Mouse (Mus musculus) embryonic facial prominence, embryonic 11.5 days (tissue): Measurements from ENCODE around the gene Rprd1b. TPM values are rescaled to one million over a fixed set of nuclear protein-coding genes. Genes with fewer than 3 reads are reported as not detected.

Experiments used
- ATAC-seq: fragments of 200-750 bp; cut with Nextera tagmentation; replicated peaks from 2 replicates; pipeline ENCODE4 v1.8.0; 2017; ENCODE audit warnings: low read depth; ENCODE audit not compliant: insufficient number of reproducible peaks, low FRiP score, low TSS enrichment
- DNase-seq: peaks from one replicate; pipeline ENCODE4 v3.0.0-alpha.2; 2015; ENCODE audit warnings: low spot score
- H3K27ac ChIP-seq: fragments of 300-500 bp; sonication (generic); replicated peaks from 2 replicates; pipeline ENCODE4 v1.5.1; 2014; ENCODE audit warnings: mild to moderate bottlenecking, low read depth, low read length, control low read depth
- H3K27me3 ChIP-seq: fragments of 300-500 bp; sonication (generic); 2 replicates; pipeline ENCODE4 v1.6.1; 2014; ENCODE audit warnings: mild to moderate bottlenecking, low read length, moderate library complexity, mixed read lengths; ENCODE audit not compliant: control insufficient read depth, insufficient read depth
- H3K36me3 ChIP-seq: fragments of 300-500 bp; sonication (generic); replicated peaks from 2 replicates; pipeline ENCODE4 v1.6.1; 2014; ENCODE audit warnings: low read depth, mild to moderate bottlenecking, low read length, moderate library complexity, mixed read lengths; ENCODE audit not compliant: control insufficient read depth, insufficient read depth
- H3K4me1 ChIP-seq: fragments of 300-500 bp; sonication (generic); 2 replicates; pipeline ENCODE4 v1.6.1; 2014; ENCODE audit warnings: low read length, mixed read lengths; ENCODE audit not compliant: control insufficient read depth, insufficient read depth
- H3K4me2 ChIP-seq: fragments of 300-500 bp; sonication (generic); 2 replicates; pipeline ENCODE4 v1.6.1; 2014; ENCODE audit warnings: low read depth, mild to moderate bottlenecking, control low read depth, low read length, moderate library complexity
- H3K4me3 ChIP-seq: fragments of 300-500 bp; sonication (generic); 2 replicates; pipeline ENCODE4 v1.5.1; 2014; ENCODE audit warnings: low read depth, low read length, control low read depth
- H3K9ac ChIP-seq: fragments of 300-500 bp; sonication (generic); replicated peaks from 2 replicates; pipeline ENCODE4 v1.6.1; 2014; ENCODE audit warnings: mild to moderate bottlenecking, control low read depth, low read length
- H3K9me3 ChIP-seq: fragments of 300-500 bp; sonication (generic); replicated peaks from 2 replicates; pipeline ENCODE4 v1.6.1; 2016; ENCODE audit warnings: mild to moderate bottlenecking, low read length, inconsistent platforms, mixed read lengths; ENCODE audit not compliant: control insufficient read depth
- WGBS: fragments of 180-500 bp; shearing (Covaris S2); extraction: QIAGEN DNeasy Blood & Tissue Kit; methylation state at CpG from one replicate; pipeline ENCODE4 v1.1.7; 2014; 5-methylcytosine and 5-hydroxymethylcytosine counted together
- polyA plus RNA-seq: library from polyadenylated mRNA; unstranded; fragments of >200 nt; fragmentation: Nextera tagmentation; extraction: Ambion mirVana; gene quantifications from 2 replicates; pipeline ENCODE4 v1.2.1, GENCODE M21; 2014

Rprd1b gene
- polyA plus RNA-seq, 1 experiment from 2014 or later: 62.7 TPM

DNA sequence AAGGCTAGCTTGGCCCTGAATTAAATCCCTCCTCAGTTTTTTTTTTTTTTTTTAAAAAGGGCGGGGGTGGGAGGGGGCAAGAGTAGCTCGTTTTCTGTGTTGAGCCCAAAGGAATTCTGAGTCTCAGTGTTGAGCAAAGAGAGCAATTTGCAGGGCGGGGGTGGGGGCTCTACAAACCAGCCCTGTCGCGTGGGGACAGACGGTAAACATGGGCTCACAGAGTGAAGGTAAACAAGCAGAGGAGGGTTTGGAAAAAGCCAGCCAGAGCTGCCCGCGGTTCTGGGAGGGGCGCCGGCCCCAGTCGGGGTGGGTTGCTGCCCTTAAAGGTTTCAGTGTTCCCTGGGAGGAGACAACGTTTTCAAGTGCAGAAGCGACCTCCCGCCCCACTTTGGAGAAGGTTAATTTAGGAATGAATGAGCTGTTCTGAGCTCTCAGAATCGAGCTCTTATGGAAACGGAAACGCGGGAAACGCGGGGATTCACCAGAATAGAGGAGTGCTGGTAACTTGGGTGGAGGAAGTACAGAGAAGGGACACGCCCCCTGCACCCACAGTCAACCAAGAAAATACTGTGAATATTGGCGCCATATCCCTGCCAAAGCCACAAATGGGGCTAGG lies 125.5 kb downstream of the Rprd1b start:
- peak; percentile 71 for DNase-seq
- H3K9ac ChIP-seq: peak overlapping the region; percentile 58
- H3K4me3 ChIP-seq: peak overlapping the region; percentile 30
- 2% methylated on average over 22 of the region's 22 CpGs for WGBS
- H3K27ac ChIP-seq: peak overlapping the region; percentile 44
- no peaks in the 10 kb centered on the region for H3K9me3 ChIP-seq
- ATAC-seq: peak; percentile 51; the same call in 1 of the 2 replicates
- H3K4me1 ChIP-seq: no peaks in the 10 kb centered on the region
- H3K4me2 ChIP-seq: peak overlapping the region; percentile 68
- H3K27me3 ChIP-seq: no peaks in the 10 kb centered on the region
- H3K36me3 ChIP-seq: no peaks in the 10 kb centered on the region

DNA sequence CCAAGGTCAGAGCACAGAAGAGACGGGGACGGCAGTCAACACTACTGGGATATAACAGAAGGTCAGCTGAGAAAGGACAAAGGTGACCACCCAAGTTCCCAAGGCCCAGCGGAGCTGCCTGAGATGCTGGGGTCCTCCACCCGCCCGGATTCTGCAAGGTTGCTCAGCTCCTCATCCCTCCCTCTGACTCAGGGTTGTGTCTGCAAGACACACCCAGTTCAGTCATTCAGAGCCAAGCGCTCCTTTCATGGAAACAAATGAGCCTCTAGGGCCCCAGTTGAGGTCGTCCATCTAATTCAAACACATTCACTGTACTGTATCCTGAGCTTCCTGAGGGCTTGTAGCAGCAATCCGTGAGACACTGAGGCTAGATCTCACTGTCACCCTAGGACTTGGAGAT lies 126.3 kb downstream of the Rprd1b start:
- WGBS: 56% methylated on average over 8 of the region's 8 CpGs
- Histone ChIP-seq H3K27me3 (no peaks in the 10 kb centered on the region), H3K4me3 (no peak overlapping the region), H3K27ac (no peak overlapping the region), H3K4me2 (no peak overlapping the region), H3K4me1 (no peaks in the 10 kb centered on the region), H3K36me3 (no peaks in the 10 kb centered on the region), H3K9ac (no peak overlapping the region), H3K9me3 (no peaks in the 10 kb centered on the region)
- DNase-seq (no peak), ATAC-seq (no peak)

DNA sequence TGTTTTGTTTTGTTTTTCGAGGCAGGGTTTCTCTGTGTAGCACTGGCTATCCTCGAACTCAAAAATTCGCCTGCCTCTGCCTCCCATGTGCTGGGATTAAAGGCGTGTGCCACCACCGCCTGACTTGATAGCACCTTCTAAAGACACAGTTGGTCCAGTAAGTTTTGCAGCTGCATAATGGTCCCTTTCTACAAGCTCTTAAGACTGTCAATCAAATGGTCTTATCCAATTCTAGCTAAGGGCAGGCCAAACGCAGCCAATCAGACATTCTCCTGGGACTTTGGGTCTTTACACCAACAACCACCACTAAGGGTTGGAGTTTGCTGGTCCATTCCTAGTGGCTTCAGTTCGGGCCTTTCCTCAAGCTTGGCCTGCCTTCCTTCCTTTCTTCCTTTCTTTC lies 126.8 kb downstream of the Rprd1b start:
- Histone ChIP-seq H3K27me3 (no peaks in the 10 kb centered on the region), H3K4me2 (no peak overlapping the region), H3K9me3 (no peaks in the 10 kb centered on the region), H3K4me3 (no peak overlapping the region), H3K4me1 (no peaks in the 10 kb centered on the region), H3K36me3 (no peaks in the 10 kb centered on the region), H3K27ac (no peak overlapping the region), H3K9ac (no peak overlapping the region)
- ATAC-seq: no peak
- DNase-seq: no peak
- WGBS: 87% methylated on average over 7 of the region's 7 CpGs

DNA sequence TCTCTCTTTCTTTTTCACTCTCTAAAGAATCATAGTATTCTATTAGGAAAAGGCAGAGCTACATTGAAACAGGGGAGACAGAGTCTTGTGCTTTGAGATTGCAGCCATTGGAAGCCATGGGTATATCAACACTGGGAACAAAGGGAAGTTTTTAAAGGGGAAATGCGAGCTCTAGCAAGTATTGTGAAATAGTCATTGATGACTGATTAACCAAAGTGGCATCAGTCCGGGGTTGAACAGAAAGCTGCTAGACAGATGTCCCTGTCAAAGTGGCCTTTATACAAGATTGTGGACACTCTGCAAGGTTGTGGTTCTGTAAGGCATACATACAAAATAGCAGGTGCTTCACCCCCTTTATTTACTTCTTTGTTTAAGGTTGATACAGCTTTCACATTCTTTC lies 127.3 kb downstream of the Rprd1b start:
- Histone ChIP-seq H3K4me2 (no peak overlapping the region), H3K9me3 (no peaks in the 10 kb centered on the region), H3K36me3 (no peaks in the 10 kb centered on the region), H3K4me1 (no peaks in the 10 kb centered on the region), H3K4me3 (no peak overlapping the region), H3K27me3 (no peaks in the 10 kb centered on the region), H3K27ac (no peak overlapping the region), H3K9ac (no peak overlapping the region)
- no peak for ATAC-seq
- no peak for DNase-seq
- WGBS: 76% methylated on average over 2 of the region's 2 CpGs

DNA sequence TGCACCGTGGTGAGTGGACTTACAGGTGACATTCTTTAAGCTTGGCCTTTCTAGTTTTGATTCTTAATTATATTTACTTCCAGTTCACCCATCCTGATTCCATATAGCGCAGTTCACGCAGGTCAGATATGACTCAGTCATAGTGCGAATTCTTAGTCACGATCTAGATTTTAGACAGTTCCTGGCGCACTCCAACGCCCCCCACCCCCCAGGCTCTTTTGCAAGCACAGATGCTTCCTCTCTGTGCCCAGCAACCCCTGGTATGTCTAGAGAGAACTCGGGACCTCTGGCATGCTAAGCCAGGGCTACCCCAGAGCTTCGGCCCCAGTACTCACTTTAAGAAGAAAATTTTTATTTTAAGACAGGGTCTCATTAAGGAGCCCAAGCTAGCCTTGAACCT lies 128.2 kb downstream of the Rprd1b start:
- 91% methylated on average over 9 of the region's 9 CpGs for WGBS
- Histone ChIP-seq H3K36me3 (no peaks in the 10 kb centered on the region), H3K4me1 (no peaks in the 10 kb centered on the region), H3K27me3 (no peaks in the 10 kb centered on the region), H3K4me3 (no peak overlapping the region), H3K9ac (no peak overlapping the region), H3K27ac (no peak overlapping the region), H3K9me3 (no peaks in the 10 kb centered on the region), H3K4me2 (no peak overlapping the region)
- DNase-seq (no peak), ATAC-seq (no peak)

DNA sequence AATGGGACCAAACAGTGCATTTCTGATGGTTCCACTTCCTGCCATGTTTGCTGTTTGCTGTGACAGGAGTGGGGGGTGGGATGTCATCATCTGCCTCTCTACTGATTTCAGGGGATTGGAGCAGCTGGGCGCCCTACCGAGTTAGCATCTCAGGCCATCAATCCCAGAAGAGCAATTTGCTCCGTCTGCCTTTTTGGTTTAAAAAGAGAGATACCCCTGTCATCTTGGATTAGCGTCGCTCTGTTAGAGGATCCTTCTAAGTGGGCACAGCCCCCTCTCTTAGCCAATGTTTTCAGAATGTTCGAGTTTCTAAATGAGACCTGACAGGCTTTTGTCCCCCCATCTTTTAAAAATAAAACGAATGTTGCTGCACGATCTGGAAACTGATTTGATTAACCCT lies 129.4 kb downstream of the Rprd1b start:
- no peaks in the 10 kb centered on the region for H3K4me1 ChIP-seq
- no peak overlapping the region for H3K27ac ChIP-seq
- no peaks in the 10 kb centered on the region for H3K27me3 ChIP-seq
- no peaks in the 10 kb centered on the region for H3K36me3 ChIP-seq
- H3K4me3 ChIP-seq: no peak overlapping the region
- 61% methylated on average over 8 of the region's 8 CpGs for WGBS
- no peaks in the 10 kb centered on the region for H3K9me3 ChIP-seq
- DNase-seq (no peak), ATAC-seq (no peak)
- H3K9ac ChIP-seq: no peak overlapping the region
- H3K4me2 ChIP-seq: no peak overlapping the region

DNA sequence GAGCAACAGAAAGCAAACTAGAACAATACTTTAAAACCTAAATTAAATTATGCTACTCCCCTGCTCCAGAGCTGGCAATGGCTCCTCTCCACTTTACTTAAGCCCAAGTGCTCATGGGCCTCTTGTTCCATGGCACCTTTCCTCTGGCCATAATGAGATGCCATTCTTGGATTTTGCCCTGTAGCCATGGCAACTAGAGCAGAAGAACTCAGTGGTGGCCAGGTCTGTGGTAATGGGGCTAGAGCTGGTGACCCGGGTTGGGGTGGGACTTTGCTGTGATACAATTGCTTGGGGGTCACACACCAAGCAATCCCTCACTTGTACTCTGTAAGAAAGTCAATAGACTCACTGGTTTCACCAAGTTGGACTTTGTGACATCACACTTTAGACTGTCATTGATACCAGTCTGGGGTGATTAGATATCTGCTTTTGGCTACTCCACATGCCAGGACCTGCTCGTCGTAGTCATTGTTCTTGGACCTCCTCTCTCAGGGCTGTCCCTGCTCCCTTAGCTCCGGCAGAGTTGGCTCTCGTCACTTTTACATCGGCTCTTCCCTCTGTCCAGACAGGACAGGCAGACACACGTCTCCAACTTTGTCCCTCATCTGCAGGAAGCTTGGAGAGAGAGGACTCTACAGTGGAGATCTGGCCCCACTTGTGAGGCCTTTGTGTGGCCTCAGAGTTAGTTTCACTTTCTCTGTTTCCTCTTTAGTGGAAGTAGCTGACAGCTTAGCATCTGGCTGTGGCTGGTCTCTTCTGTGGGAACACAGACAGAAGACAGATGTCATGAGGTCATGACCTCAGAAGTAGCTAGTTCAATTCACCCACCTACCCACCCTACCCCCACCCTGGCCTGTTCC lies 131.3 kb downstream of the Rprd1b start:
- WGBS: 56% methylated on average over 7 of the region's 7 CpGs
- Histone ChIP-seq H3K27me3 (no peaks in the 10 kb centered on the region), H3K9me3 (no peaks in the 10 kb centered on the region), H3K9ac (no peak overlapping the region), H3K4me2 (no peak overlapping the region), H3K27ac (no peak overlapping the region), H3K4me1 (no peaks in the 10 kb centered on the region), H3K36me3 (no peaks in the 10 kb centered on the region), H3K4me3 (no peak overlapping the region)
- DNase-seq: no peak
- ATAC-seq: no peak; the same call in 1 of the 2 replicates

DNA sequence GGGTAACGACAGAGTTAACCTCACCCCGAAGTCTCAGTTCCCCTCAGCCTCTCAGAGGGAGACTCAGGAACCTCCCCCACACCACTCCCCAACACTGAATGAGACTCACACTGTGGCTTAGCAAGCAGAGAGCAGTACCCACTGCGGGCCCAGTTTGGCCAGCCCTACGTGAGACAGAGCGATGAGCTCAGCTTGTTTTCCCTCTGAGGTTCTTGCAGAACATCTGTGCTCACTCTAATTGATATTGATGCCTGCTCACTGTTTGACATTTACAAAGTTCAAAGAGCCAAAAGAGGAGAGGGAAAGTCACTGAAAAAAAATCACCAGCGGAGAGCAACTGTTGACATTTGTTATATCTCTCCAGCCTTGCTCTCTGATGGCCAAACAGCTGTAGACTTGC lies 133.5 kb downstream of the Rprd1b start:
- Histone ChIP-seq H3K27ac (no peak overlapping the region), H3K9ac (no peak overlapping the region), H3K27me3 (no peaks in the 10 kb centered on the region), H3K9me3 (no peaks in the 10 kb centered on the region), H3K4me3 (no peak overlapping the region), H3K36me3 (no peaks in the 10 kb centered on the region), H3K4me2 (no peak overlapping the region), H3K4me1 (no peaks in the 10 kb centered on the region)
- ATAC-seq: no peak
- no peak for DNase-seq
- 87% methylated on average over 6 of the region's 6 CpGs for WGBS
